Mouse (Mus musculus) CH12.LX (cell line): ENCODE measurements around the gene Trp53inp2.
A peak's percentile ranks its signal among the peaks of the same experiment; 100 is the strongest.

ENCODE experiments used
- BHLHE40 ChIP-seq: IDR thresholded peaks from 2 replicates; pipeline ENCODE4 v1.6.1; 2011; ENCODE audit warnings: mild to moderate bottlenecking, low read depth, low read length, improper control_type of control experiment
- CTCF ChIP-seq, 2 experiments: IDR thresholded peaks in 1 of 2; conservative IDR thresholded peaks in 1 of 2; 2 replicates each; pipeline ENCODE4 v1.5.1; 2011 to 2012; ENCODE audit warnings: low read depth in 2 of 2, low read length in 2 of 2, improper control_type of control experiment in 1 of 2, inconsistent platforms in 1 of 2, mild to moderate bottlenecking in 1 of 2, moderate library complexity in 1 of 2
- ELF1 ChIP-seq: IDR thresholded peaks from 2 replicates; pipeline ENCODE4 v1.6.1; 2014; ENCODE audit warnings: low read depth, mild to moderate bottlenecking, inconsistent platforms, low read length, improper control_type of control experiment
- EP300 ChIP-seq: IDR thresholded peaks from 2 replicates; pipeline ENCODE4 v1.6.1; 2011; ENCODE audit warnings: low read length, improper control_type of control experiment
- JUND ChIP-seq: conservative IDR thresholded peaks from 2 replicates; pipeline ENCODE4 v1.6.1; 2011; ENCODE audit warnings: low read depth, low read length, improper control_type of control experiment
- KAT2A ChIP-seq: IDR thresholded peaks from 2 replicates; pipeline ENCODE4 v1.6.1; 2012; ENCODE audit warnings: low read length, improper control_type of control experiment, inconsistent platforms; ENCODE audit not compliant: insufficient replicate concordance
- MAX ChIP-seq: IDR thresholded peaks from 2 replicates; pipeline ENCODE4 v1.6.1; 2011; ENCODE audit warnings: low read length, improper control_type of control experiment
- MAZ ChIP-seq: IDR thresholded peaks from 2 replicates; pipeline ENCODE4 v1.6.1; 2012; ENCODE audit warnings: low read depth, mild to moderate bottlenecking, inconsistent platforms, low read length, improper control_type of control experiment, moderate library complexity
- MYC ChIP-seq: IDR thresholded peaks from 2 replicates; pipeline ENCODE4 v1.6.1; 2011; ENCODE audit warnings: low read depth, mild to moderate bottlenecking, improper control_type of control experiment, low read length
- NELFE ChIP-seq: IDR thresholded peaks from 2 replicates; pipeline ENCODE4 v1.6.1; 2011; ENCODE audit warnings: low read depth, low read length, improper control_type of control experiment
- POLR2A ChIP-seq: IDR thresholded peaks from 2 replicates; pipeline ENCODE4 v1.6.1; 2011; ENCODE audit warnings: low read depth, mild to moderate bottlenecking, improper control_type of control experiment, low read length
- RAD21 ChIP-seq: IDR thresholded peaks from 2 replicates; pipeline ENCODE4 v1.6.1; 2011; ENCODE audit warnings: low read depth, mild to moderate bottlenecking, low read length, improper control_type of control experiment, moderate library complexity
- USF1 ChIP-seq: IDR thresholded peaks from 2 replicates; pipeline ENCODE4 v1.6.1; 2014; ENCODE audit warnings: low read depth, mild to moderate bottlenecking, inconsistent platforms, low read length, improper control_type of control experiment
- ZC3H11A ChIP-seq: IDR thresholded peaks from 2 replicates; pipeline ENCODE4 v1.6.1; 2012; ENCODE audit warnings: low read depth, mild to moderate bottlenecking, inconsistent platforms, low read length, improper control_type of control experiment

GRCm38 (mm10) chr2:155436445-155436844 lies 55.6 kb downstream of the Trp53inp2 start:
- TF ChIP-seq CTCF (conservative IDR thresholded peaks at IDR 0.05 in 1 of 2, IDR thresholded peaks at IDR 0.05 in 1 of 2; ENCODE audit: low read depth in 2 of 2, low read length in 2 of 2), result peak; percentile 55 to 57
- no peak for TF ChIP-seq MAZ
- TF ChIP-seq RAD21, result peak; percentile 27
- no peak for TF ChIP-seq POLR2A
- TF ChIP-seq MYC, result no peak
- no peak for TF ChIP-seq USF1
- no peak for TF ChIP-seq EP300
- no peak for TF ChIP-seq JUND
- TF ChIP-seq NELFE, result no peak
- TF ChIP-seq BHLHE40, result no peak
- no peak for TF ChIP-seq MAX
- TF ChIP-seq ZC3H11A, result no peak
- no peak for TF ChIP-seq ELF1
- no peak for TF ChIP-seq KAT2A
